Mouse (Mus musculus) right cerebral cortex, postnatal 25 days (tissue): ENCODE results near the gene Olfr808.

Experiments used
- DNase-seq: peaks from one replicate; pipeline ENCODE4 v3.0.0; 2022

The Olfr808 gene

DNA sequence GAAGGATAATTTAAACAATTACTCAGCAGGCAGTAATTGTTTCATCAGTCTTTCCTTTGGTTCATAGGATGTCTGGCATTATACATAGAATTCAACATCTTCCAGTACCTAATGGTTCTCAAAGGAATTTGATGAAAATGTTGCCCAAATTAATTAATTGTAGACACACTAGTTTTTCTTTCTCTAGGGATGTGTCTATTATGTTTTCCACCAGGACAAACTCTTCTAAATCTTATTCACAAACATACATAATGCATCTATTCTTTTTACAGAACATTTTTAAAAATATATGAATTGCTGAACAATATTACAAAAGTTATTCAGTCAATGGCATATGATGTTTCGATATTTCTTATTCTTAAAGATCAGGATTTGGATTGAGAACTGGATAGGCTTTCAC is at the start of gene Olfr808:
TSS of gene Olfr808 (plus strand) at position 301 of the 400 bp plus-strand sequence.
- DNase-seq, result no peak

- no peak for DNase-seq
Observed at GRCm38 (mm10) chr10:129729275-129729674, 36.0 kb upstream of the Olfr808 start, which contains the start of gene Olfr805. Gene Olfr805, minus strand, starts transcription at chr10:129729375.

- DNase-seq, result no peak
Observed at GRCm38 (mm10) chr10:129741821-129742220, 23.5 kb upstream of the Olfr808 start, which contains the start of gene Olfr806. Gene Olfr806, minus strand, starts transcription at chr10:129741921.

DNA sequence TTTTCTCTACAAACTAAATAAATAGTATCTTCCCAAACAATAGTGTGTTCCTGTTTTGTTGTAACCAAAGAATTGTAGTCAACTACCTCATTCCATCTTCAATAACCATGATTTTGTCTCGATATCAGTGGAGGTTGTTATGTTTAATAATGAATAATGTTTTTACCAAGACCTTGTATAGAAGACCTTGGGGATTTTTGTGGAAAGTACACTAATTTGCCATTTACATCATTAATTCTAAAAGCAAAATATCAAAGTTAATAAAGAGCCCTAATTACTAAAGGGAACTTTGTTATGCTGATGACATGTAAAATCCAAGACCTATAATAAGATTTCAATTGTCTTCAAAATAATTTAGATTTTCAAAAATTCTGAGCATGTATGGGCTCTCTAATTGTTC is 7.6 kb upstream of the Olfr808 start, which contains the start of gene Olfr807:
TSS of gene Olfr807 (minus strand) at position 101 of the 400 bp plus-strand sequence.
- no peak for DNase-seq

DNA sequence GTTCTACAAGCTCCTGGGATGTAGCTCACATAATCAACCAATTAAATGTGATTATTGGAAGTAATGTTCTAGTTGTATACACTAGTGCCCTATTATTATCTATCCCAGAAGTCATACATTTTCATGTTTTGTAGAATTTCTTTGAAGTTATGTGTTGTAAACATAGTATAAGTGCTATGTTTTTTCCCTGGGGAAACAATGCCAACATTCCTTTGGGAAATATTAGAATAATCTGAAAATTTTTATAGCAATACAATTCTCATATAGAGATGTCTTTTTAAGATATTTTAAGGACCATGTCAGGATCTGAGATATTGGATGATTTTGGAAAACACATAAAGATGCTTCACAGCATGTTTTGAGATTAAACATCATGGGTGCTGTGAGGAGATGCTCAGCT is 9.1 kb downstream of the Olfr808 start, which contains the start of gene Olfr809:
TSS of gene Olfr809 (plus strand) at position 301 of the 400 bp plus-strand sequence.
- no peak for DNase-seq

DNA sequence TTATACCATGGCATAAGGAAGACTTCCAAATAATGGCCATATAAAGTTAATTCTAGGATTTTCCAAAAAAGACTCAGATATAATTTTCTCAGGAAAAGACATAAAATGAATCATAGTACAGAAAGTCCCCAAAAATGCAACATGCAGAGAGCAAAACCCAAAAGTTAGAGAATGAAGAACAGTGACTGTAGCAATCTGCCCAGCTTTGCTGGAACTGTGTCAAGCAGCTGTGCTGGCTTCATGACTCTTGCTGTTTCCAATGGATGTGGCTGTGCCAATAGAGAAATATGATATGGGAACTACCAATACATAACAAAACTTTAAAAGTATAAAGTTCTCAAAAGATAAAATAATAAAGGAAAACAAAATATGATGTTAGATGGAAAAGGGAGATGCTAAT is 12.8 kb downstream of the Olfr808 start:
- DNase-seq, result no peak

- DNase-seq, result no peak
Observed at GRCm38 (mm10) chr10:129794817-129795216, 29.5 kb downstream of the Olfr808 start, which contains the start of gene Olfr810. Gene Olfr810, minus strand, starts transcription at chr10:129794917.

GRCm38 (mm10) chr10:129804296-129804695 is 39.0 kb downstream of the Olfr808 start, which contains the start of gene Olfr811:
Gene Olfr811, minus strand, starts transcription at chr10:129804396.
- no peak for DNase-seq
